Mouse (Mus musculus): Measurements from ENCODE around the gene Gm28230.

Gm28230 gene

GRCm38 (mm10) chr2:74726551-74726950 lies at the start of gene Gm28230:
Gene Gm28230 (plus strand): TSS chr2:74726728.
- no peak for DNase-seq (ENCODE audit: low spot score in 2 of 2)

DNA sequence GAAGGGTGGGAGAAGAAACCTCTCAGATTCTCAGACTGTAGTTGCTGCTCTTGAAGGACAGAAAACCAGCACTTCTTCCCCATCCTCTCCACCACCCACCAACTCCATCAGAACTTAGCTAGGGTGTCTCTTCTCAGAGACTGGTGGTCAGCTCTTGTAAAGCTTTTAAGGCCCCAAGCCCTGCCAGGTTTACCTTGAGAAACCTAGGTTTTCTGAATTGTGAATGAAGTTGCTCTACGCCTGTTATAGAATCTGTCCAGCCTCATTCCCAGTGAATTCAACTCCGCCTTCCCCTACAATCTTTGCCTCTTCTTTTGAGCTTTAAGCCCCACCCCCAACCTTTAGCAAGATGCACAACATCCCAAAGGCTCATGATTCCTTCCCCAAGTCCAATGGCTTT lies 49.4 kb upstream of the Gm28230 start:
- no peak for DNase-seq (ENCODE audit: low spot score in 2 of 2)

DNA sequence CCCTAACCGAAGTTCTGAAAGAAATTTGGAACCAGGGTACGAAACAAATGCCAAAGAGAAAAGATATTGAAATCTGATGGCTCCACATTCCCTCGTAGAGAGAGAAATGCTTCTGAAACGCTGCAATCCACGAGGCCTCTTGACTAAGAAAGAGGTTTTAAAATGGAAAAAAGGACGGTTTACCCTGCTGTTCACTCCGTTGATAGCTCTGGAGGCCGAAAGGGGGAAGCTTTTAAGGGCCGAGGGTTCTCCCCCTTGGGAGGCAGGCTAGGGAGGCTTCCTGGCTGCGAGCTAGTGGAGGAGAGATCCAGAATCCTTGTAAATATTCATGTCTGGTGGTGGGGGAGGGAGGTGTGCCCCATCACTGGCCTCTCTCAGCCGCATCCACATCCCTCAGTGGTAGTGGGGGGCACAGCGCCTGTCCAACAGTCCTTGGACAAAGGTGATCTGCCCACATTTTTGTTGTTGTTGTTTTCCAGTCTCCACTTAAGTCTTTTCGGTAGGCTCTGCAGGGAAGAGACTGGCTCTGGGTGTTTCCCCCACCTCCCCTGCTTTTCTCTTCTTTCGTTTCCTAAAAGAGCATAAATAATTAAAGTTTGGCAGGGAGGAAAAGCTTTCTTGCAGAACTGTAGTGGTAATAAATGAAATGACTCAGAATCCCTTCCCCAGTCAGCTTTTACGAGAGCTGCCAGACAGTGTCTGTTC lies 47.5 kb upstream of the Gm28230 start, which contains the start of gene Hoxd11:
TSS of gene Hoxd11 (plus strand) at position 667 of the 705 bp plus-strand sequence.
- no peak for DNase-seq (ENCODE audit: low spot score in 2 of 2)

DNA sequence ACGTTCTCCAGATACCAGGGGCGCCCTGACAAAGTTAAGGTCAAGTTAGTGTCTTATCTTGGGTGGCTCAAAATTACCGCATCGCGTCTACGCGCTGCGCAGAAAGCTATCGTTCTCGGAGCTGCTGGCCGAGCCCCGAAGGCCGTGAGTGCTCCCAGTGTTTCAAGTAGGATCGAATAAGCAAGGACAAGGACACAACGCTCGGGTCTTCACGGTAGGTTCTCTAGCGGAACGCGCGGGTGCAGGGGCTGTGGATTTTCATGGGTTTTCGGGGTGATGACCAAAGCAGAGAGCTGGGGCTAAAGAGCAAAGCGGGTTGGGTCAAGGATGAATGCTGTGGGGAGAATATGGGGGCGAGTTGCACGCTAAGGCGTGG lies 46.9 kb upstream of the Gm28230 start:
- DNase-seq (ENCODE audit: low spot score in 2 of 2), result no peak

GRCm38 (mm10) chr2:74679980-74680379 lies 46.5 kb upstream of the Gm28230 start:
- DNase-seq (ENCODE audit: low spot score in 2 of 2), result no peak

DNA sequence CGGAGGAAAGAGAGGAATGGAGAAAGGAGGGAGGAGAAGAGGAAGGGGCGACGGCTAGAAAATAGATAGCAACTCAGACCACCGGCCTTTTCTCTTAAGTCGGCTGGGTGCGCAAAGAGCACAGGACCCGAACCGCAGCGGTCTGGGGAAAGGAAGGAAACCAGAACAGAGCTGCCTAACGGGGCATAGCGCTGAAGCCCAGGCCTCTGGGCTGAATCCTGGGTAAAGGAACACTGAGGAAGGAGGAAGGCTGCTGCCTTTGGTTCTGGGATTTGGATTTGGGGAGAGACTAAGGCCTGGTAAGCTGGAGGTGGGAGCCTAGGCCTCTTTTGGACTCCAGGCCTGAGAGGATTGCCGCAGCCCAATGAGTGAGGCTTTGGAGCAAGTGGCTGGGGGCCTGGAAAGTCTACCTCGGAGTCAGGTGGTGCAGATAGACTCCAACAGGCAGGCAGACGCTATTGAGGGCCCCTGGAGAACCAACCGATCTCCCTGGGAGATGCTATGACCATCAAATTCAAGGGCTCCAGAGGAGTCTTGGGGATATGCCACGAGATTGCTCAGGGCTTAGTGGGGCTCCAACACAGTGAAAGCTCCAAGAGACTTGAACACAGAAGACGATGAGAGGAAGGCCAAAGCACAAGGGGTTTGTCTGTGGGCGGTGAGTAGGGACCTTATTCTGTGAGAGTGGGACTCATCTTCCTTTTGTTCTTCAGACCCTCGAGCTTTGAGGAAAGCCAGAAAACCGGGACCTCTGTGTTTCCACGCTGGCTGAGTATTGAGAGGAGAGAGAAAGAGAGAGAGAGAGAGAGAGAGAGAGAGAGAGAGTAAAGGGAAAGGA lies 45.7 kb upstream of the Gm28230 start:
- DNase-seq (ENCODE audit: low spot score in 2 of 2), result no peak

DNA sequence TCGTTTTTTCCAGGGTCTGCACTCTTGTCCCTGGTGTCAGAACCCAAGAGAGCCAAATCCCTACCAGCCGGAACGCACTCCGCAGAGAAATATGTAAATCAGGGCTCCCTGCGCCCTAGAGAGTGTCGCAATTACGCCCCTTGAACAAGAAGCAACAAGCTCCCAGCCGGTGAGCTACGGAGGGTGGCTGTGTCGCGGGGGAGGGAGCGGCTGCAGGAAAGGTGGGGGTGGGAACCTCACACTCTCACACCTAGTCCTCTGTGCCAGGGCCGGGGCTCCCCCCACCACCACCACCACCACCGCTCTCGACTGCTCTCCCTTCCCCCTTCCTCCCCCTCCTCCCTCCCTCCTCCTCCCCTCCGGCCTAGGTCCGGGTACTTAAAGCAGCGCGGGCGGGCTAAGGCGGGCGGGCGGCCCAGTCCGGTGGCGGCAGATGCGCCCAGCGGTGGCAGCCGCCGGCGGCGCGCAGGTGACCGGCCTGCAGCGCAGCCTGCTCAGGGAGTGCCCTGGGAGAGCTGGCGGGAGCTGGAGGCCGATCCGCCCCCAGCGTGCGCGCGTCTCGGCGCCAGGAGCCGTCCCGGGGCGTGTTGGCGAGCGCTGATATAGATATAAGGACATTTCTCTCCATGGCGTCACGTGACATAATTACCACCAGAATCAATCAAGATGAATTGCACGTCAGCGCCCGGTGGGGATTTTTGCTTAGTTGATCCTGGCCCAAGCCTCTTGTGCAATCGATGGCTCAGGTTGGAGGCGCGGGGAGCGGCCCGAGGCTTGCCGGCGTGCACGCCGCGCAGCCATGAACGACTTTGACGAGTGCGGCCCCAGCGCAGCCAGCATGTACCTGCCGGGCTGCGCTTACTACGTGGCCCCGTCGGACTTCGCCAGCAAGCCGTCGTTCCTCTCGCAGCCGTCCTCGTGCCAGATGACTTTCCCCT lies 44.7 kb upstream of the Gm28230 start:
- no peak for DNase-seq (ENCODE audit: low spot score in 2 of 2)

- no peak for DNase-seq (ENCODE audit: low spot score in 2 of 2)
These were observed 43.7 kb upstream of the Gm28230 start for GRCm38 (mm10) chr2:74682796-74683195.

DNA sequence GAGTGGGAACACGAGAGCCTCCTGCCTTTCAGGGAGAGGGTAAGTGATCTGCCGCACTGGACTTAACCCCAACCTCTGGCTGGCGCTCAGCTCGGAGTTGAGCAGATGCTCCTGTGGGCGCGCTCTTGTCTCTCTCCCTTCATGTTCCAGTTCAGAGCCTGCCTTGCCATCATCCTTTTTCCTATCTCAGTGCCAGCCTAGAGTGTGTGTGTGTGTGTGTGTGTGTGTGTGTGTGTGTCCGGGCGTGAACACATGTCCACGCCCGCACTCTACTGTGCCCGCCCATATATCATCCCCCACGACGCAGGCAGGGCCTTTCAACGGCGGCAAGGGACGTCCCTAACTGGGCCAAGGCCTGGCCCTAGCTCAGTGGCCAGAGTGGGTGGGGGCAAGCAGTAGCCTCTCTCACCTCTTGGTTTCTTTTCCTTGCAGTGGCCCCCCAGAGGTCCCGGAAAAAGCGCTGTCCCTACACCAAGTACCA lies 43.0 kb upstream of the Gm28230 start:
- no peak for DNase-seq (ENCODE audit: low spot score in 2 of 2)

- DNase-seq (ENCODE audit: low spot score in 2 of 2), result no peak
These were observed 42.4 kb upstream of the Gm28230 start for GRCm38 (mm10) chr2:74684106-74684505.

DNA sequence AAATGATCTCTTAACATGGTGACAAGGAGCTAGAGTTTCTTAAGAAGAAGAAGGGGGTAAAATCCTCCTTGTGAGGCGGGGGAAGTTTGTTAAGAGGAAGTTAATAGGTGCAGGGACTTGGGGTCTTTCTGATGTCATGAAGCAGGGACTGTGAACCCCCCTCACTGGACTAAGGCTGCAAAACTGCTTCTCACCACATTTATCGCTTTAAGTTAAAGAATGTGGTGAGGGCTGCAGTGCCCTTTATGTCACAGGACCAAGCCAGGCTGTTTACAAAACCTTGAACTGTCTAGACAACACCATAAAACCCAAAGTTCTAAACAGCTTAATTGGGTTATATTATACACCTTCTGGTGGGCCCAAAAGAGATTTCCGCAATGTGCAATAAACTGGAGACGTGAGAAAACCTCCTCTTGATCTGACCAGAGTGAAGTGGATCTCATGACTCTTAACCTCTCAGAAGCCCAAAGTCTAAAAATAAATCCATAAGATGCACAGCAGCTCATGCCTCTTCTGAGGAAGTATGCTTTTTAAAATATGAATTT lies 41.4 kb upstream of the Gm28230 start:
- no peak for DNase-seq (ENCODE audit: low spot score in 2 of 2)

DNA sequence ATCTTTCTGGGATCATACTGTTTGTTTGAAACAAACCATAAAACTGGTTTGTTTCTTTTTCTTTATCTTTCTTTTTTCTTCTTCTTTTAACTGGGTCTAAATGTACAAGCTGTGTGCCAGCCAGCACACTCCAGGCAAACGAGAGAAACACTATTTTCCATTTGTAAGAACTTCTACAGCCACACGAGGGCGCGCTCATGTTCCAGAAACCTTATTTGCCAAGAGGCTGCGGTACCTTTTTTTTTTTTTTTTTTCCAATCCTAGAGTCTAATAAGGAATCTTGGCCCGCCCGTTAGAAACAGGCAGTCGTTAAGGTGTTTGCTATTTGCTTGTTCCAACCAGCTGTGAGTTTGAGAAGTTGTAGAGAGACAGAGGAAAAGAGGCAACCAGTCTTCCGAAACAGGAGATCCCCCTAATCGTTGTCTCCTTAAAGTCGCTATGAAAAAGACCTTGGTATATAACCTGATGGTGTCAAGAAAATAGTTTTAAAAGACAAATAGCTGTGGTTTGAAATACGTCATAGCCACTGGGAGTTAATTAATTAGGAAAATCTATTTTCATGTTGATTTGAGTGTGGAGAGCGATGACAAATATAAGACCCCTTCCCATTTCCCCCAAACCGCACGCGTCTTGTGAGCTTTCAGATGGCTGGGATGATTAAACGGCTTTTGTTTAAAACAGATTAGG lies 40.1 kb upstream of the Gm28230 start:
- DNase-seq (ENCODE audit: low spot score in 2 of 2), result no peak

DNA sequence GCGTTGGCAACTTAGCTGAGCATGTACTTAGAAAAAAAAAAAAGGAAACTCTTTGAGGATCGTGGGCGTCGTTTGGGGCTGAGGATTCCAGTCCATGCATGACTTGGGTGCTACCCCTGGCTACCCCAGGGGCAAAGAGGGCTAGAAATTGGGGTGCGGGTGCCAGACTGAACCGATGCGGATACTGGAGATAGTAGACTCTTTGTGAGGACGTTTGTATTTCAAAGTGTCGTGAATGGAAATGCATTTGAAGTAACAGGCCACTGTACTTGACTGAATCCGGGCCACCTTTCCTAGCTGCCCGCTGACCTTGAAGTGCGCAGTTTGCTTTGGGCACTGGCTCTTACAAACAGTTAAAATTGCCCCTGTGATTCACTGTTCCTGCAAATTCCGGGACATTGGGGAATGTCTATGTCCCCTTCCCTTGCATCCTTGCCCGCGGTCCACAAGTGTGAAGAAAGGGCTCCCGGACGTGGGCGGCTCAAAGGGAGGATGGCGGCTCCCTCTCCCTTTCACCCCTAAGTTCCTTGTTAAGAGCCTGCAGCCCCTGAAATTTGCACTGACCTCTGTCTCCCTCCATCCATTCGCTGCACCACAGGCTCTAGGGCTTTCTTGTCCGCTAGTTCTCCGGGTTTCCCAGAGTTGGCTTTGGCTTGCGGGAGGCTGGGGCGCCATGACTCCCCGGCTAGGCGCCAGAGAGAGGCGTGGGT lies 39.4 kb upstream of the Gm28230 start:
- no peak for DNase-seq (ENCODE audit: low spot score in 2 of 2)

DNA sequence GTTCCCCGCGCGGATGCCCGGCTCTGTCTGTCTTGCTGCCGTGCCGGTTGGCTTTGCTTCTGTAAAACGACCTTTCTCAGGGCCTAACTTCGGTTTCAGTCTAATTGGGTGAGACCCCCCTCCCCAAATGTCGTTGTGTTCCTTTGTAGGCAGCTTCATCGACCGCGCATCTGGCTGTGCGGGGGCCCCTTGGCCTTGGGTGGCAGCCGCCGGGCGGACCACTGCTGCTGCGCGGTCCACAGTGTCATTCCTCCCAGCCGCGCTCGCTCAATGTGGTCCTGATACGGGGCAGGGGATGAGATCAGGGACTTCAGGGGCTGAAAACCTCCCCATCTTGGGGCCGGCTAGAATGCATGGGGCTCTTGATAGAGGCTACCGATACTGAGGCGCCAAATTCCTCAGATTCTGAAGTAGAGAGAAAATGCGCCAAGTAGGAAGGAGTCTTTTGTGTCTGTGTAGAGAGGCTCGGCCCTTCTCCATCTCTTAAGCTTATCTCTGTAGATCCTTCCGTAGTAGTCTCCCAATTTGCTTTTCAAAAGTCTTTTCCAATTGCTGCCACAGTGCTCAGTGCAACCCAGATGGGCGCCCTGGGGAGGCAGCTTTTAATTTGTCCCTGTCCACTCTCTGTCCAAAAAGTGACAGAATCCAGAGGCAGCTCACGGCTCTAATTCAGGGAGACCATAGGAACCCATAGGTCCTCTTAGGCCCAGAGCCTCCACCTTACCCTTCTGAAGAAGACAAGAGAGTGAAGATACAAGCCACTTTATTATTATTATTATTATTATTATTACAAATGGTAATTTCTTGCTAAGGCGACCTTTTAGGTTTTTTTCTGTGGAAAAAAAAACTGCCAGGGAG lies 38.6 kb upstream of the Gm28230 start:
- DNase-seq (ENCODE audit: low spot score in 2 of 2), result no peak

DNA sequence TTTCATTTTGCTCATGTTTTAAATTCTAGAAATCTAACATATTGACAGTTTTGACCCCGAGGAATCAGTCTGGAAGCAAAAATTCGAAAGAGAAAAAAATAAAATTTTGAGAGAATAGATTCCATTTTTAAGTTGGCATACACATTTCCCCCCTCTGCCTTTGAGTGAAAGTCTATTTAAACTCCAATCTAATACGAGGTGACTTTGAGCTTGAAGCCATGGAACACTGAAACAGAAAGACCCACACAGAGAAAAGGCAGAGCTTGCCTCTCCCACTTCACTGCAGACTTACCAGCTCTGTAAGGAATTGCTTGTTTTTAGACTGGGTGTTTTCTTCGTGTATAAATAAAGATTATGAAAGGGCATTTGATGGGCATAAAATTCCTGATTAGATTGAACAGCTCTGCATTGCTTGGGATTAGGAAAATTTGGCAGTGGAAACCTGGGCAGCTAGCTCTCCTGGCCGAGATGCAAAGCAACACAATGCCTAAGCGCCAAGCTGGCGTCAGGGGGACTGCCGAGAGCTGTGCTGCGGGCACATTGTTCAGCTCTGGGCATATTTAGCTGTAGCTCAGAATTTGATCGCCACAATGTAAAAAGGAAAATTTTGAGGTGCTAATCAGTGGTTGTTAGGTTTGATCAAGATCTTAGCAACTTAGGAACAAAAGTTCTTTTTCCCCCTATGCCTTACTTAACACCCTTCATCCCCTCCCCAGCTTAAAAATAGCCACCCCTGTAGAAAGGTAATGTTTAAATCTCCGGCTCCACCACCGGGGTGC lies 37.5 kb upstream of the Gm28230 start:
- DNase-seq (ENCODE audit: low spot score in 2 of 2), result no peak

- no peak for DNase-seq (ENCODE audit: low spot score in 2 of 2)
These were observed 36.8 kb upstream of the Gm28230 start for GRCm38 (mm10) chr2:74689574-74690337.

- no peak for DNase-seq (ENCODE audit: low spot score in 2 of 2)
These were observed 36.2 kb upstream of the Gm28230 start for GRCm38 (mm10) chr2:74690338-74690716.
